31 mouse cellular contexts compared by ENCODE assay signal in the genomic region with DNA sequence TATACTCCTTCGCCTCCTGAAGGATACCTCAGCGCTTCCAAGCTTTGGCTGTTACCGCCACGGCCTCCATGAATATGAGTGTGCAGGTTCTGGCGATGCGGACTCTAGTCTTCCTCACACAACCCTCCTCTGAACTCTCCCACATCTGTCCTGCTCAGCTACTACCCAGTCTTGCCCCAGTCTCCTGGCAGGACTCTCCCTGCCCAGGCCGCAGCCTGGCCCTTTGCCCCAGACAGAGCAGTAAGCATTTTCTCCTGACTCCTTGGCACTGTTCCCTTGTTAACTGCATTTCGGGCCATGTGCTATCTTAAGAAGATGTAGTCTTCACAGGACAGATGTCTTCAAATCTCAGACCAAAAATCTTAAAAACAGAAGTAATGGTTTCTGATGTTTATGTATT. TPM values are rescaled to one million over a fixed set of nuclear protein-coding genes. Genes with fewer than 3 reads are reported as not detected.
DNase-seq lines count a peak whose midpoint lies in the region; ATAC-seq lines count a peak whose summit lies in the region.
"Had no signal": no experiment of that assay in that cellular context is flagged by ENCODE, and none has a peak within 500 bp of the region (broad histone marks: within the 10 kb centered on the region; RNA-seq: fewer than 3 reads in every experiment).

No protein-coding gene starts in this region.

- H3K27me3 ChIP-seq in kidney, embryonic 15.5 days = no peaks in the 10 kb centered on the region
- H3K27me3 ChIP-seq: embryonic facial prominence, embryonic 13.5 days; forebrain, embryonic 15.5 days; intestine, embryonic 15.5 days; lung, embryonic 15.5 days; midbrain, embryonic 15.5 days; neural tube, embryonic 15.5 days; stomach, embryonic 15.5 days had no signal

- H3K9me3 ChIP-seq in kidney, embryonic 15.5 days (replicated peaks) = no peaks in the 10 kb centered on the region
- H3K9me3 ChIP-seq: embryonic facial prominence, embryonic 13.5 days; forebrain, embryonic 10.5 days; forebrain, embryonic 15.5 days; intestine, embryonic 15.5 days; lung, embryonic 15.5 days; midbrain, embryonic 10.5 days; midbrain, embryonic 15.5 days; neural tube, embryonic 15.5 days; stomach, embryonic 15.5 days had no signal

- no peak overlapping the region for H3K27ac ChIP-seq in kidney, embryonic 15.5 days
- H3K27ac ChIP-seq: embryonic facial prominence, embryonic 13.5 days; forebrain, embryonic 10.5 days; forebrain, embryonic 15.5 days; hindbrain, postnatal 0 days; intestine, embryonic 15.5 days; lung, embryonic 15.5 days; midbrain, embryonic 10.5 days; midbrain, embryonic 15.5 days; neural tube, embryonic 15.5 days; stomach, embryonic 15.5 days had no signal

- H3K9ac ChIP-seq in kidney, embryonic 15.5 days = no peak overlapping the region
- H3K9ac ChIP-seq: embryonic facial prominence, embryonic 13.5 days; forebrain, embryonic 15.5 days; intestine, embryonic 15.5 days; lung, embryonic 15.5 days; midbrain, embryonic 15.5 days; neural tube, embryonic 15.5 days; stomach, embryonic 15.5 days had no signal

- H3K4me3 ChIP-seq in kidney, embryonic 15.5 days (replicated peaks) = no peak overlapping the region
- H3K4me3 ChIP-seq: embryonic facial prominence, embryonic 13.5 days; forebrain, embryonic 10.5 days; forebrain, embryonic 15.5 days; intestine, embryonic 15.5 days; lung, embryonic 15.5 days; midbrain, embryonic 10.5 days; midbrain, embryonic 15.5 days; neural tube, embryonic 15.5 days; stomach, embryonic 15.5 days had no signal

- WGBS in kidney, embryonic 15.5 days = 95% methylated on average over 8 of the region's 8 CpGs

- H3K4me1 ChIP-seq in kidney, embryonic 15.5 days = peaks cover 11% of the 10 kb centered on the region

- peak; percentile 25 for DNase-seq in gastrocnemius, adult 18-20 months (ENCODE audit: low spot score)
- no peak for DNase-seq in gastrocnemius, postnatal 4 days (ENCODE audit: low spot score in 2 of 2)
- peak; percentile 50 for DNase-seq in kidney, adult 18-20 months
- peak; percentile 80 for DNase-seq in adipocyte (ENCODE audit: low spot score)
- DNase-seq in kidney, postnatal 14 days = peak; percentile 59
- DNase-seq in thymus, postnatal 25 days = no peak
- DNase-seq in frontal cortex, postnatal 14 days (ENCODE audit: low spot score in 2 of 2) = no peak
- DNase-seq: adrenal gland, adult 2 months; cerebellum, adult 11-12 months; cerebellum, postnatal 10 days; gastrocnemius, postnatal 14 days; heart, postnatal 14 days; layer of hippocampus, adult 9-11 months; retina, postnatal 1 day; right cerebral cortex, postnatal 14 days had no signal

- H3K36me3 ChIP-seq in kidney, embryonic 15.5 days = no peaks in the 10 kb centered on the region
- H3K36me3 ChIP-seq: embryonic facial prominence, embryonic 13.5 days; forebrain, embryonic 10.5 days; forebrain, embryonic 15.5 days; intestine, embryonic 15.5 days; lung, embryonic 15.5 days; midbrain, embryonic 10.5 days; midbrain, embryonic 15.5 days; neural tube, embryonic 15.5 days; stomach, embryonic 15.5 days had no signal

- ATAC-seq in kidney, embryonic 15.5 days (replicated peaks; ENCODE audit: low FRiP score) = no peak
- ATAC-seq: forebrain, embryonic 15.5 days; hindbrain, postnatal 0 days; intestine, embryonic 15.5 days; midbrain, embryonic 15.5 days had no signal

- H3K4me2 ChIP-seq in kidney, embryonic 15.5 days = no peak overlapping the region
- H3K4me2 ChIP-seq: embryonic facial prominence, embryonic 13.5 days; forebrain, embryonic 15.5 days; intestine, embryonic 15.5 days; liver, embryonic 11.5 days; lung, embryonic 15.5 days; midbrain, embryonic 15.5 days; neural tube, embryonic 15.5 days; stomach, embryonic 15.5 days had no signal

RNA-seq across cellular contexts. Expression of gene Bnip3, which starts 12.3 kb away (rescaled TPM):
- total RNA-seq in gastrocnemius, adult 18-20 months (2021) = 100 to 1,000 TPM; 213 to 257 TPM
- 10 to 100 TPM; 51.8 to 58.6 TPM for total RNA-seq in gastrocnemius, postnatal 4 days (2021)
- polyA plus RNA-seq in kidney, embryonic 15.5 days (2015; fragmentation: Nextera tagmentation; extraction: Ambion mirVana) = 105 and 106 TPM in 2 replicates

RNA-seq across cellular contexts. Expression of gene Jakmip3, which starts 18.9 kb away (rescaled TPM):
- total RNA-seq in gastrocnemius, adult 18-20 months (2021) = under 1 TPM; 0.09 to 0.14 TPM
- not detected for total RNA-seq in gastrocnemius, postnatal 4 days (2021)
- 0.19 and 0.22 TPM in 2 replicates for polyA plus RNA-seq in kidney, embryonic 15.5 days (2015; fragmentation: Nextera tagmentation; extraction: Ambion mirVana)
- total RNA-seq: common myeloid progenitor, adult 5-6 weeks; gastrocnemius, postnatal 14 days; megakaryocyte progenitor cell, adult 5-6 weeks; MEL had no signal
- polyA plus RNA-seq: liver, embryonic 16.5 days had no signal

Comparison
In these comparisons a context has a peak if more than half of its experiments do, and no peak if none do; other contexts are left out.
1. DNase-seq: peak in gastrocnemius, adult 18-20 months (single experiment), kidney, adult 18-20 months (single experiment), adipocyte (single experiment) and kidney, postnatal 14 days (single experiment); none in gastrocnemius, postnatal 4 days (0 of 2), thymus, postnatal 25 days (single experiment) and frontal cortex, postnatal 14 days (0 of 2).